In genomic region chr2:26921784-26922183, GRCm38 (mm10) we compare ENCODE assay signal across 13 mouse cellular contexts. TPM values are rescaled to one million over a fixed set of nuclear protein-coding genes. Genes with fewer than 3 reads are reported as not detected.
DNase-seq lines count a peak whose midpoint lies in the region; ATAC-seq and TF ChIP-seq lines count a peak whose summit lies in the region.
"Had no signal": no experiment of that assay in that cellular context is flagged by ENCODE, and none has a peak within 500 bp of the region (broad histone marks: within the 10 kb centered on the region; RNA-seq: fewer than 3 reads in every experiment).

No protein-coding gene starts in this region.

- H3K4me3 ChIP-seq in heart, embryonic 13.5 days, result no peak overlapping the region
- H3K4me3 ChIP-seq in kidney, embryonic 16.5 days (ENCODE audit: low read length), result no peak overlapping the region
- no peak overlapping the region for H3K4me3 ChIP-seq in MEL (ENCODE audit: control insufficient read depth in 1 of 2, insufficient read depth in 1 of 2, low read depth in 2 of 2, low read length in 2 of 2)
- no peak overlapping the region for H3K4me3 ChIP-seq in forebrain, embryonic 13.5 days
- H3K4me3 ChIP-seq: embryonic facial prominence, embryonic 15.5 days; hindbrain, embryonic 13.5 days had no signal

- ATAC-seq in heart, embryonic 13.5 days (ENCODE audit: extremely low read depth, insufficient number of reproducible peaks, low FRiP score, low TSS enrichment), result no peak
- no peak for ATAC-seq in kidney, embryonic 16.5 days (ENCODE audit: low FRiP score, low TSS enrichment)
- ATAC-seq in forebrain, embryonic 13.5 days, result no peak
- ATAC-seq: forebrain, postnatal 0 days had no signal

- H3K36me3 ChIP-seq in heart, embryonic 13.5 days, result peaks cover 89% of the 10 kb centered on the region
- H3K36me3 ChIP-seq in kidney, embryonic 16.5 days (ENCODE audit: insufficient read depth, low read length), result peaks cover 78% of the 10 kb centered on the region
- H3K36me3 ChIP-seq in MEL (ENCODE audit: control insufficient read depth in 1 of 2, insufficient read depth in 2 of 2, low read length in 2 of 2), result peaks cover 0 to 8% of the 10 kb centered on the region in 2 experiments; a peak in 3 of 4 replicates
- H3K36me3 ChIP-seq in forebrain, embryonic 13.5 days (ENCODE audit: poor library complexity, severe bottlenecking), result peaks cover 95% of the 10 kb centered on the region

- H3K27me3 ChIP-seq in heart, embryonic 13.5 days (replicated peaks), result no peaks in the 10 kb centered on the region
- no peaks in the 10 kb centered on the region for H3K27me3 ChIP-seq in kidney, embryonic 16.5 days (ENCODE audit: insufficient read depth, low read length)
- H3K27me3 ChIP-seq in MEL (ENCODE audit: control insufficient read depth in 1 of 2, insufficient read depth in 2 of 2, low read length in 2 of 2), result no peaks in the 10 kb centered on the region
- H3K27me3 ChIP-seq in forebrain, embryonic 13.5 days, result no peaks in the 10 kb centered on the region
- H3K27me3 ChIP-seq: embryonic facial prominence, embryonic 15.5 days; hindbrain, embryonic 13.5 days had no signal

- no peak overlapping the region for H3K9ac ChIP-seq in heart, embryonic 13.5 days
- no peak overlapping the region for H3K9ac ChIP-seq in kidney, embryonic 16.5 days (replicated peaks; ENCODE audit: low read length)
- H3K9ac ChIP-seq in MEL (ENCODE audit: control insufficient read depth, low read depth, low read length, poor library complexity, severe bottlenecking), result no peak overlapping the region
- H3K9ac ChIP-seq in forebrain, embryonic 13.5 days, result no peak overlapping the region
- H3K9ac ChIP-seq: forebrain, postnatal 0 days; hindbrain, embryonic 13.5 days; liver, embryonic 14.5 days had no signal

- no peak for TF ChIP-seq CTCF in MEL (IDR thresholded peaks at IDR 0.05 in 2 of 3, conservative IDR thresholded peaks at IDR 0.05 in 1 of 3; ENCODE audit: control insufficient read depth in 1 of 3, insufficient read depth in 1 of 3, low read depth in 2 of 3, low read length in 3 of 3, poor library complexity in 1 of 3, severe bottlenecking in 1 of 3)

- WGBS in heart, embryonic 13.5 days, result 51% methylated on average over 9 of the region's 9 CpGs
- 73% methylated on average over 9 of the region's 9 CpGs for WGBS in kidney, embryonic 16.5 days
- 87% methylated on average over 9 of the region's 9 CpGs for WGBS in forebrain, embryonic 13.5 days

- H3K79me2 ChIP-seq in MEL (ENCODE audit: control insufficient read depth, insufficient read depth, low read length, poor library complexity), result peaks cover 20% of the 10 kb centered on the region

- no peak for TF ChIP-seq EP300 in MEL (IDR thresholded peaks at IDR 0.05; ENCODE audit: low read depth in 1 of 2, low read length in 2 of 2)

- DNase-seq in heart, adult 9 months (ENCODE audit: low spot score in 2 of 2), result no peak
- peak; percentile 66 for DNase-seq in kidney, adult 9 months
- peak; percentile 31 for DNase-seq in MEL (ENCODE audit: low read depth, low spot score)
- DNase-seq in adrenal gland, postnatal 36 days, result peak; percentile 74 to 81
- DNase-seq in left cerebral cortex, postnatal 14 days (ENCODE audit: low spot score in 2 of 2), result no peak
- DNase-seq: forebrain, postnatal 0 days; gastrocnemius, postnatal 36 days had no signal

- no peak for TF ChIP-seq RAD21 in MEL (IDR thresholded peaks at IDR 0.05; ENCODE audit: low read depth, low read length)

- intact Hi-C loops in left cerebral cortex, postnatal 14 days (cut with DNase I), result no loop called here

- H3K27ac ChIP-seq in heart, embryonic 13.5 days (replicated peaks), result peak overlapping the region; percentile 45
- no peak overlapping the region for H3K27ac ChIP-seq in kidney, embryonic 16.5 days (ENCODE audit: low read length)
- H3K27ac ChIP-seq in MEL (ENCODE audit: control insufficient read depth, low read depth, low read length), result no peak overlapping the region
- no peak overlapping the region for H3K27ac ChIP-seq in forebrain, embryonic 13.5 days
- H3K27ac ChIP-seq: embryonic facial prominence, embryonic 15.5 days; hindbrain, embryonic 13.5 days; liver, embryonic 14.5 days had no signal

- TF ChIP-seq POLR2A in MEL (IDR thresholded peaks at IDR 0.05; ENCODE audit: control insufficient read depth in 1 of 2, insufficient read depth in 1 of 2, low read depth in 1 of 2, low read length in 2 of 2, poor library complexity in 1 of 2), result peak in 1 of 2 experiments; percentile 22; a peak in 1 of 4 replicates

- no peak overlapping the region for H3K4me2 ChIP-seq in heart, embryonic 13.5 days
- no peak overlapping the region for H3K4me2 ChIP-seq in kidney, embryonic 16.5 days (replicated peaks; ENCODE audit: low read depth, low read length)
- H3K4me2 ChIP-seq in forebrain, embryonic 13.5 days, result no peak overlapping the region
- H3K4me2 ChIP-seq: embryonic facial prominence, embryonic 15.5 days; hindbrain, embryonic 13.5 days had no signal

- H3K4me1 ChIP-seq in heart, embryonic 13.5 days, result peaks cover 26% of the 10 kb centered on the region
- H3K4me1 ChIP-seq in kidney, embryonic 16.5 days (ENCODE audit: insufficient read depth, low read length), result peaks cover 15% of the 10 kb centered on the region
- peaks cover 0 to 10% of the 10 kb centered on the region in 2 experiments; a peak in 1 of 4 replicates for H3K4me1 ChIP-seq in MEL (ENCODE audit: control insufficient read depth in 1 of 2, insufficient read depth in 2 of 2, low read length in 2 of 2)
- peaks cover 18% of the 10 kb centered on the region for H3K4me1 ChIP-seq in forebrain, embryonic 13.5 days

- H3K9me3 ChIP-seq in heart, embryonic 13.5 days, result no peaks in the 10 kb centered on the region
- H3K9me3 ChIP-seq in kidney, embryonic 16.5 days (ENCODE audit: low read length), result no peaks in the 10 kb centered on the region
- no peaks in the 10 kb centered on the region for H3K9me3 ChIP-seq in MEL (replicated peaks; ENCODE audit: insufficient read depth, low read length)
- no peaks in the 10 kb centered on the region for H3K9me3 ChIP-seq in forebrain, embryonic 13.5 days (replicated peaks)
- H3K9me3 ChIP-seq: embryonic facial prominence, embryonic 15.5 days; hindbrain, embryonic 13.5 days had no signal

TF ChIP-seq in MEL, 35 proteins besides CTCF, POLR2A, EP300 and RAD21 (continues in another document):
- TF ChIP-seq TAL1 (IDR thresholded peaks at IDR 0.05; ENCODE audit: low read length) (no peak), HCFC1 (IDR thresholded peaks at IDR 0.05; ENCODE audit: low read depth, low read length) (no peak), JUND (IDR thresholded peaks at IDR 0.05; ENCODE audit: low read depth, low read length) (no peak)

RNA-seq across cellular contexts. Expression of gene Surf1, which starts 5.5 kb away (rescaled TPM):
- 43.4 and 44.3 TPM in 2 replicates for polyA plus RNA-seq in heart, embryonic 13.5 days (2015; fragmentation: Nextera tagmentation; extraction: Ambion mirVana)
- polyA plus RNA-seq in kidney, embryonic 16.5 days (2015; fragmentation: Nextera tagmentation; extraction: Ambion mirVana), result 61.0 and 63.9 TPM in 2 replicates
- total RNA-seq in MEL (2012; rRNA removed), result 52.1 and 56.5 TPM in 2 replicates
- polyA plus RNA-seq in MEL (2012; ENCODE audit: insufficient read depth in 1 of 2, insufficient read length in 2 of 2, low read depth in 1 of 2, low replicate concordance in 2 of 2, missing spikeins in 1 of 2), result 10 to 100 TPM in 1 of 2 experiments, not detected in 1; 74.8 TPM
- total RNA-seq in adrenal gland, postnatal 36 days (2021), result 100 to 1,000 TPM in 1 of 2 experiments, 10 to 100 TPM in 1; 99.3 to 120 TPM
- polyA plus RNA-seq in forebrain, embryonic 13.5 days (2015; fragmentation: Nextera tagmentation; extraction: Ambion mirVana), result 61.0 and 64.8 TPM in 2 replicates
- 10 to 100 TPM; 82.5 to 87.3 TPM for total RNA-seq in left cerebral cortex, postnatal 14 days (2021)

RNA-seq across cellular contexts. Expression of gene Surf2, which starts 5.6 kb away (rescaled TPM):
- 31.5 and 35.6 TPM in 2 replicates for polyA plus RNA-seq in heart, embryonic 13.5 days (2015; fragmentation: Nextera tagmentation; extraction: Ambion mirVana)
- polyA plus RNA-seq in kidney, embryonic 16.5 days (2015; fragmentation: Nextera tagmentation; extraction: Ambion mirVana), result 46.6 and 52.2 TPM in 2 replicates
- total RNA-seq in MEL (2012; rRNA removed), result 41.0 and 63.1 TPM in 2 replicates
- polyA plus RNA-seq in MEL (2012; ENCODE audit: insufficient read depth in 1 of 2, insufficient read length in 2 of 2, low read depth in 1 of 2, low replicate concordance in 2 of 2, missing spikeins in 1 of 2), result 10 to 100 TPM in 1 of 2 experiments, not detected in 1; 84.8 TPM
- total RNA-seq in adrenal gland, postnatal 36 days (2021), result 10 to 100 TPM; 37.5 to 40.1 TPM
- polyA plus RNA-seq in forebrain, embryonic 13.5 days (2015; fragmentation: Nextera tagmentation; extraction: Ambion mirVana), result 53.5 and 60.7 TPM in 2 replicates
- 10 to 100 TPM; 30.8 to 38.9 TPM for total RNA-seq in left cerebral cortex, postnatal 14 days (2021)

RNA-seq across cellular contexts. Expression of gene Rpl7a, which starts 11.2 kb away (rescaled TPM):
- 364 and 394 TPM in 2 replicates for polyA plus RNA-seq in heart, embryonic 13.5 days (2015; fragmentation: Nextera tagmentation; extraction: Ambion mirVana)
- 574 and 624 TPM in 2 replicates for polyA plus RNA-seq in kidney, embryonic 16.5 days (2015; fragmentation: Nextera tagmentation; extraction: Ambion mirVana)
- 3,335 and 3,552 TPM in 2 replicates for total RNA-seq in MEL (2012; rRNA removed)
- polyA plus RNA-seq in MEL (2012; ENCODE audit: insufficient read depth in 1 of 2, insufficient read length in 2 of 2, low read depth in 1 of 2, low replicate concordance in 2 of 2, missing spikeins in 1 of 2), result 1,000 to 10,000 TPM in 1 of 2 experiments, not detected in 1; 1,526 TPM
- 100 to 1,000 TPM; 527 to 531 TPM for total RNA-seq in adrenal gland, postnatal 36 days (2021)
- polyA plus RNA-seq in forebrain, embryonic 13.5 days (2015; fragmentation: Nextera tagmentation; extraction: Ambion mirVana), result 620 and 639 TPM in 2 replicates
- total RNA-seq in left cerebral cortex, postnatal 14 days (2021), result 100 to 1,000 TPM; 255 to 280 TPM

RNA-seq across cellular contexts. Expression of gene Med22, which starts 11.3 kb away (rescaled TPM):
- 37.8 and 41.2 TPM in 2 replicates for polyA plus RNA-seq in heart, embryonic 13.5 days (2015; fragmentation: Nextera tagmentation; extraction: Ambion mirVana)
- 62.6 and 62.9 TPM in 2 replicates for polyA plus RNA-seq in kidney, embryonic 16.5 days (2015; fragmentation: Nextera tagmentation; extraction: Ambion mirVana)
- 64.6 and 90.1 TPM in 2 replicates for total RNA-seq in MEL (2012; rRNA removed)
- polyA plus RNA-seq in MEL (2012; ENCODE audit: insufficient read depth in 1 of 2, insufficient read length in 2 of 2, low read depth in 1 of 2, low replicate concordance in 2 of 2, missing spikeins in 1 of 2), result 10 to 100 TPM in 1 of 2 experiments, not detected in 1; 79.0 TPM
- total RNA-seq in adrenal gland, postnatal 36 days (2021), result 10 to 100 TPM; 54.5 to 56.6 TPM
- 168 and 187 TPM in 2 replicates for polyA plus RNA-seq in forebrain, embryonic 13.5 days (2015; fragmentation: Nextera tagmentation; extraction: Ambion mirVana)
- total RNA-seq in left cerebral cortex, postnatal 14 days (2021), result 10 to 100 TPM; 45.2 to 46.5 TPM

RNA-seq across cellular contexts. Expression of gene Surf4, which starts 11.9 kb away (rescaled TPM):
- 187 and 191 TPM in 2 replicates for polyA plus RNA-seq in heart, embryonic 13.5 days (2015; fragmentation: Nextera tagmentation; extraction: Ambion mirVana)
- 240 and 248 TPM in 2 replicates for polyA plus RNA-seq in kidney, embryonic 16.5 days (2015; fragmentation: Nextera tagmentation; extraction: Ambion mirVana)
- 152 and 158 TPM in 2 replicates for total RNA-seq in MEL (2012; rRNA removed)
- polyA plus RNA-seq in MEL (2012; ENCODE audit: insufficient read depth in 1 of 2, insufficient read length in 2 of 2, low read depth in 1 of 2, low replicate concordance in 2 of 2, missing spikeins in 1 of 2), result 100 to 1,000 TPM in 1 of 2 experiments, not detected in 1; 252 TPM
- 100 to 1,000 TPM; 190 to 191 TPM for total RNA-seq in adrenal gland, postnatal 36 days (2021)
- 104 and 107 TPM in 2 replicates for polyA plus RNA-seq in forebrain, embryonic 13.5 days (2015; fragmentation: Nextera tagmentation; extraction: Ambion mirVana)
- total RNA-seq in left cerebral cortex, postnatal 14 days (2021), result 10 to 100 TPM; 59.8 to 60.8 TPM

Comparison
In these comparisons a context has a peak if more than half of its experiments do, and no peak if none do; other contexts are left out.
1. DNase-seq: peak in kidney, adult 9 months (single experiment), MEL (single experiment) and adrenal gland, postnatal 36 days (2 of 2); none in heart, adult 9 months (0 of 2) and left cerebral cortex, postnatal 14 days (0 of 2).